Mouse (Mus musculus) kidney, embryonic 15.5 days (tissue): ENCODE measurements around the gene Psmb11. TPM values are rescaled to one million over a fixed set of nuclear protein-coding genes. Genes with fewer than 3 reads are reported as not detected.

Experiments used
- ATAC-seq: fragments of 200-750 bp; cut with Nextera tagmentation; replicated peaks from 2 replicates; pipeline ENCODE4 v1.8.0; 2017; ENCODE audit warnings: moderate TSS enrichment; ENCODE audit not compliant: low FRiP score
- H3K27ac ChIP-seq: fragments of 300-500 bp; sonication (generic); 2 replicates; pipeline ENCODE4 v1.5.1; 2015; ENCODE audit warnings: mild to moderate bottlenecking, inconsistent platforms
- H3K27me3 ChIP-seq: fragments of 300-500 bp; sonication (generic); 2 replicates; pipeline ENCODE4 v1.6.1; 2015; ENCODE audit warnings: inconsistent platforms
- H3K36me3 ChIP-seq: fragments of 300-500 bp; sonication (generic); 2 replicates; pipeline ENCODE4 v1.6.1; 2015; ENCODE audit warnings: inconsistent platforms
- H3K4me1 ChIP-seq: fragments of 300-500 bp; sonication (generic); 2 replicates; pipeline ENCODE4 v1.6.1; 2015; ENCODE audit warnings: inconsistent platforms
- H3K4me2 ChIP-seq: fragments of 300-500 bp; sonication (generic); 2 replicates; pipeline ENCODE4 v1.6.1; 2015; ENCODE audit warnings: moderate library complexity, mild to moderate bottlenecking, inconsistent platforms
- H3K4me3 ChIP-seq: fragments of 300-500 bp; sonication (generic); replicated peaks from 2 replicates; pipeline ENCODE4 v1.5.1; 2015; ENCODE audit warnings: mild to moderate bottlenecking, inconsistent platforms
- H3K9ac ChIP-seq: fragments of 300-500 bp; sonication (generic); 2 replicates; pipeline ENCODE4 v1.6.1; 2015; ENCODE audit warnings: mild to moderate bottlenecking, inconsistent platforms
- H3K9me3 ChIP-seq: fragments of 300-500 bp; sonication (generic); replicated peaks from 2 replicates; pipeline ENCODE4 v1.6.1; 2016; ENCODE audit warnings: inconsistent platforms
- WGBS: fragments of 180-500 bp; shearing (Covaris S2); methylation state at CpG from one replicate; pipeline ENCODE4 v1.1.7; 2015; ENCODE audit warnings: mixed read lengths; 5-methylcytosine and 5-hydroxymethylcytosine counted together
- polyA plus RNA-seq: library from polyadenylated mRNA; unstranded; fragments of >200 nt; fragmentation: Nextera tagmentation; extraction: Ambion mirVana; gene quantifications from 2 replicates; pipeline ENCODE4 v1.2.1, GENCODE M21; 2015

Psmb11 gene
- polyA plus RNA-seq = not detected in 2 replicates

- peaks cover 4% of the 10 kb centered on the region for H3K36me3 ChIP-seq
- no peak within 1 kb of the TSS for H3K4me2 ChIP-seq
- no peak within 1 kb of the TSS for H3K9ac ChIP-seq
- H3K9me3 ChIP-seq = no peaks in the 10 kb centered on the region
- no peak for ATAC-seq
- no peak within 1 kb of the TSS for H3K27ac ChIP-seq
- peaks cover 11% of the 10 kb centered on the region for H3K4me1 ChIP-seq
- no peaks in the 10 kb centered on the region for H3K27me3 ChIP-seq
- no peak within 1 kb of the TSS for H3K4me3 ChIP-seq
- 80% methylated on average over 1 of the region's 1 CpGs for WGBS
Observed at GRCm38 (mm10) chr14:54621133-54621532, at the start of gene Psmb11. Gene Psmb11, plus strand, starts transcription at chr14:54621433.

- H3K27ac ChIP-seq = peak overlapping the region; percentile 85
- H3K27me3 ChIP-seq = no peaks in the 10 kb centered on the region
- ATAC-seq = no peak
- 62% methylated on average over 4 of the region's 4 CpGs for WGBS
- H3K4me3 ChIP-seq = 0 out of 2 replicates have a peak overlapping the region, but pooled peaks have one; percentile 80
- peak overlapping the region; percentile 84; the same call in 1 of the 2 replicates for H3K4me2 ChIP-seq
- no peaks in the 10 kb centered on the region for H3K9me3 ChIP-seq
- peaks cover 55% of the 10 kb centered on the region for H3K4me1 ChIP-seq
- H3K36me3 ChIP-seq = peaks cover 61% of the 10 kb centered on the region
- H3K9ac ChIP-seq = no peak overlapping the region
Observed at GRCm38 (mm10) chr14:54572122-54572521, 49.1 kb upstream of the Psmb11 start.

- H3K27me3 ChIP-seq = no peaks in the 10 kb centered on the region
- peak; percentile 45 for ATAC-seq
Observed at GRCm38 (mm10) chr14:54572790-54573736, 48.2 kb upstream of the Psmb11 start.

GRCm38 (mm10) chr14:54574253-54574652 is 47.0 kb upstream of the Psmb11 start:
- ATAC-seq = no peak
- Histone ChIP-seq H3K27me3 (no peaks in the 10 kb centered on the region), H3K4me2 (peak overlapping the region; percentile 84), H3K9ac (peak overlapping the region; percentile 44), H3K36me3 (peaks cover 40% of the 10 kb centered on the region), H3K27ac (peak overlapping the region; percentile 66), H3K9me3 (no peaks in the 10 kb centered on the region), H3K4me3 (peak overlapping the region; percentile 80), H3K4me1 (peaks cover 64% of the 10 kb centered on the region)
- WGBS = 17% methylated on average over 4 of the region's 4 CpGs

More at GRCm38 (mm10) chr14:54572790-54573736, 48.2 kb upstream of the Psmb11 start:
- peak overlapping the region; percentile 44 for H3K9ac ChIP-seq
- peaks cover 52% of the 10 kb centered on the region for H3K36me3 ChIP-seq
- no peaks in the 10 kb centered on the region for H3K9me3 ChIP-seq
- 24% methylated on average over 14 of the region's 14 CpGs for WGBS
- H3K4me1 ChIP-seq = peaks cover 59% of the 10 kb centered on the region
- H3K4me2 ChIP-seq = peak overlapping the region; percentile 84
- H3K4me3 ChIP-seq = peak overlapping the region; percentile 80
- H3K27ac ChIP-seq = peak overlapping the region; percentile 85

- H3K36me3 ChIP-seq = peaks cover 32% of the 10 kb centered on the region
- peaks cover 62% of the 10 kb centered on the region for H3K4me1 ChIP-seq
- no peak for ATAC-seq
- H3K27me3 ChIP-seq = no peaks in the 10 kb centered on the region
- peak overlapping the region; percentile 95 for H3K27ac ChIP-seq
- H3K4me3 ChIP-seq = peak overlapping the region; percentile 80
- peak overlapping the region; percentile 96 for H3K9ac ChIP-seq
- no peaks in the 10 kb centered on the region for H3K9me3 ChIP-seq
- peak overlapping the region; percentile 84 for H3K4me2 ChIP-seq
- WGBS = 5% methylated on average over 8 of the region's 8 CpGs
Observed at GRCm38 (mm10) chr14:54575031-54575430, 46.2 kb upstream of the Psmb11 start.

GRCm38 (mm10) chr14:54575631-54576030 is 45.6 kb upstream of the Psmb11 start:
- ATAC-seq = peak; percentile 31
- no peaks in the 10 kb centered on the region for H3K27me3 ChIP-seq
- peaks cover 26% of the 10 kb centered on the region for H3K36me3 ChIP-seq
- H3K4me3 ChIP-seq = peak overlapping the region; percentile 80
- H3K9ac ChIP-seq = peak overlapping the region; percentile 96
- H3K27ac ChIP-seq = peak overlapping the region; percentile 95
- H3K4me1 ChIP-seq = peaks cover 59% of the 10 kb centered on the region
- under 1% methylated on average over 39 of the region's 39 CpGs for WGBS
- no peaks in the 10 kb centered on the region for H3K9me3 ChIP-seq
- H3K4me2 ChIP-seq = peak overlapping the region; percentile 84

- H3K27ac ChIP-seq = peak overlapping the region; percentile 95
Observed at GRCm38 (mm10) chr14:54576241-54577088, 44.8 kb upstream of the Psmb11 start.

GRCm38 (mm10) chr14:54577089-54577982 is 43.9 kb upstream of the Psmb11 start, which contains the start of gene Ajuba:
Gene Ajuba, minus strand, starts transcription at chr14:54577558.
- H3K9ac ChIP-seq = peak within 1 kb of the TSS; percentile 96
- H3K27ac ChIP-seq = peak within 1 kb of the TSS; percentile 95
- peak within 1 kb of the TSS; percentile 84 for H3K4me2 ChIP-seq
- peak within 1 kb of the TSS; percentile 80 for H3K4me3 ChIP-seq
- under 1% methylated on average over 66 of the region's 66 CpGs for WGBS
- peak; percentile 79 for ATAC-seq
- no peaks in the 10 kb centered on the region for H3K9me3 ChIP-seq
- peaks cover 12% of the 10 kb centered on the region for H3K36me3 ChIP-seq
- H3K4me1 ChIP-seq = peaks cover 50% of the 10 kb centered on the region
- no peaks in the 10 kb centered on the region for H3K27me3 ChIP-seq

More at GRCm38 (mm10) chr14:54576241-54577088, 44.8 kb upstream of the Psmb11 start:
- H3K4me1 ChIP-seq = peaks cover 59% of the 10 kb centered on the region
- under 1% methylated on average over 84 of the region's 84 CpGs for WGBS
- peak overlapping the region; percentile 96 for H3K9ac ChIP-seq
- H3K9me3 ChIP-seq = no peaks in the 10 kb centered on the region
- peak overlapping the region; percentile 84 for H3K4me2 ChIP-seq
- H3K36me3 ChIP-seq = peaks cover 18% of the 10 kb centered on the region
- no peaks in the 10 kb centered on the region for H3K27me3 ChIP-seq
- peak; percentile 8; the same call in 1 of the 2 replicates for ATAC-seq
- H3K4me3 ChIP-seq = peak overlapping the region; percentile 80

- 1% methylated on average over 10 of the region's 10 CpGs for WGBS
- ATAC-seq = 0 out of 2 replicates have a peak, but pooled peaks have one; percentile 2
- peak overlapping the region; percentile 84 for H3K4me2 ChIP-seq
Observed at GRCm38 (mm10) chr14:54578063-54578462, 43.2 kb upstream of the Psmb11 start.

GRCm38 (mm10) chr14:54579638-54580037 is 41.6 kb upstream of the Psmb11 start:
- peaks cover 22% of the 10 kb centered on the region for H3K36me3 ChIP-seq
- no peak overlapping the region for H3K9ac ChIP-seq
- H3K4me2 ChIP-seq = no peak overlapping the region
- ATAC-seq = no peak
- H3K27me3 ChIP-seq = no peaks in the 10 kb centered on the region
- WGBS = 83% methylated on average over 7 of the region's 7 CpGs
- no peak overlapping the region for H3K27ac ChIP-seq
- H3K9me3 ChIP-seq = no peaks in the 10 kb centered on the region
- no peak overlapping the region for H3K4me3 ChIP-seq
- peaks cover 27% of the 10 kb centered on the region for H3K4me1 ChIP-seq

More at GRCm38 (mm10) chr14:54578063-54578462, 43.2 kb upstream of the Psmb11 start:
- Histone ChIP-seq H3K27me3 (no peaks in the 10 kb centered on the region), H3K36me3 (peaks cover 14% of the 10 kb centered on the region), H3K9ac (peak overlapping the region; percentile 96), H3K27ac (peak overlapping the region; percentile 95), H3K4me3 (peak overlapping the region; percentile 80), H3K4me1 (peaks cover 43% of the 10 kb centered on the region), H3K9me3 (no peaks in the 10 kb centered on the region)

GRCm38 (mm10) chr14:54582536-54582935 is 38.7 kb upstream of the Psmb11 start:
- Histone ChIP-seq H3K36me3 (peaks cover 42% of the 10 kb centered on the region), H3K4me1 (peaks cover 18% of the 10 kb centered on the region), H3K4me2 (no peak overlapping the region), H3K9ac (no peak overlapping the region), H3K27me3 (no peaks in the 10 kb centered on the region), H3K4me3 (no peak overlapping the region), H3K27ac (no peak overlapping the region), H3K9me3 (no peaks in the 10 kb centered on the region)
- 88% methylated on average over 9 of the region's 9 CpGs for WGBS
- ATAC-seq = no peak
